Mouse (Mus musculus) cerebellum, postnatal 14 days (tissue): ENCODE measurements around the gene Clta.
A peak's percentile ranks its signal among the peaks of the same experiment; 100 is the strongest.

Experiments used
- DNase-seq, 2 experiments: peaks; one replicate each; pipeline ENCODE4 v3.0.0; 2021; ENCODE audit warnings: mixed read lengths in 2 of 2

Gene Clta

DNA sequence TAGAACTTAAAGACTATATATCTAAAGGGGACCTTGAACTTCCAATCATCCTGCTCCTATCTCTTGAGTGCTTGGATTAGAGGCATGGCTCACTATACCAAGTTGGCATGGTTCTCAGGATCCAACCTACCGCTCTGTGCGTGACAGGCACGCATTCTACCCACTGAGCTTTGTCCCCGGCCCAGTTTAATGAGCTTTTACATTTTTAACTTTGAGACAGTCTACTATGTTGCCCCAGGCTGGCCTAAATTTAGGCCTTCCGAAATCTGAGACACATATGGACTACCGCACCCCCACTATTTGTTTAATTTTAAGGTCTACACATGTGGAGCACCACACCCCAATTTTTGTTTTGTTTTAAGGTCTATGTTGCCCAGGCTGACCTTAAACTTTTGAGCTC, 23.4 kb upstream of the Clta start:
- no peak for DNase-seq

DNA sequence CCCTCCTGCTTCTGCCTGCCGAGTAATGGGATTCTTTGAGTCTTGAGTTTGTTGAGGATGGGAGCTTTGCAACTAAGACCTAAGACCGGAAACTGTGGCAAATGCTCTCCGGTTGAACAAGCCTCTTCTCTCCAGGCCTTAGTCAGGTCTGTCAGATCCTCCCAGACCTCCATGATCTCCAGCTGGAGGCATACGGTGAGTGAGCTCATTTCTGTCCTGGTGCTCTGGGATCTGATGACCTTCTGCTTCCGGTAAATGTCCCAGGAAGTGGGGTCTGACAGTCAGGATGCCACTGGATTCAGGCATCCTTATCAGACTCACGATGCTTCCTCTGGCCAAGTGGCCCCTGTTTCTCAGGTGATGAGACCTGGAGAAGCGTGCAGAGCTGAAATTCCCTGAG, 23.0 kb upstream of the Clta start:
- no peak for DNase-seq

DNA sequence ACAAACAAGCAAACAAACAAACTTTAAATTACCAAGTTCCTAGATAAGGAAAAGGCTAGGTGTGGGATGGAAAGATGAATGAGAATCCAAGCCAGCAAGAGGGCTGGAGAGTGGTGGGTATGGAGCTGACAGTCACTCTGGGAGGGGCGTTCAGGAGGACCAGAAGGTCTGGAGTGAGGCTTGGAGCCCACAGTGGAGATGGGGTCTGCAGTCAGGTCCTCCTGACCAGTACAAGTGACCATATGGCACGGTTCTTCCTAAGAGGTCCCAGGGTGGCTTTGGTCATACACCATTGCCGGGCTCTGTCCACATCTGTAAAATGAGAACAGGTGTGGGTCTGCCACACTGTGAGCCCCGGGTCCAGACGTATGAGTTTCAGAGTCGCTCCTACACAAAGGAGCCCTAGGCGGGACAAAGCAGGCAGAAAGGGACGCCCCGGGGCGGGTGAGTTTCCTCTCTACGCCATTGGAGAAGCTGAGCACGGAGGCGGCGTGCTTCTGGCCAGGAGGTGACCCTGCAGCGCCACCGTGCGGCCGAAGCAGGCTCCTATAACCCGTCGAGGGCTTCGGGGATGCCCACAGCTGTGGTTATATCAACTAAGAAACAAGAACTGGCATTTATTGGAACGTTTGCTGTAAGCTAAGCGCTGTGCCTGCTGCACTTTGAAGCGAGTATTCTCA, 22.1 kb upstream of the Clta start:
- peak; percentile 95 to 97 for DNase-seq

DNA sequence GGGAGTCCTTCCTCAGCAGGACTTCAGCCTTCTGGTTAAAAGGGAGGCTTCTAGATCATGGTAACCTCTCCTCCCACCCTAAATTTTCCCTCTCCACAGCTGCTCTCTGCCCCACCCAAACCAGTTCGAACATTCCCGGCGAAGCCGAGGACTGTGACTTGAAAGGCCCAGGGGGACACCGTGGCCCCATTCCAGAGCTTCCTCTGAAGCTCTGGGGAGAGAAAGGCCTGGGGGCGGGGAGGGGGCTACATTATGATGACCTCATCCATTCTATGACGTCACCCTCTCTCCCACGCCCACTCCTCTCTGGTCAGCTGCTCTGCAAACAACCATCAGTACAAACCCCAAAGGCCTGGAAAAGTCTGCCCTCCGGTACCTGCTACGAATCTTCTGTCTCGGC, 21.1 kb upstream of the Clta start, which contains the start of gene Ccin:
Ccin (plus strand) TSS at position 303 of the 400 bp plus-strand sequence.
- no peak for DNase-seq

DNA sequence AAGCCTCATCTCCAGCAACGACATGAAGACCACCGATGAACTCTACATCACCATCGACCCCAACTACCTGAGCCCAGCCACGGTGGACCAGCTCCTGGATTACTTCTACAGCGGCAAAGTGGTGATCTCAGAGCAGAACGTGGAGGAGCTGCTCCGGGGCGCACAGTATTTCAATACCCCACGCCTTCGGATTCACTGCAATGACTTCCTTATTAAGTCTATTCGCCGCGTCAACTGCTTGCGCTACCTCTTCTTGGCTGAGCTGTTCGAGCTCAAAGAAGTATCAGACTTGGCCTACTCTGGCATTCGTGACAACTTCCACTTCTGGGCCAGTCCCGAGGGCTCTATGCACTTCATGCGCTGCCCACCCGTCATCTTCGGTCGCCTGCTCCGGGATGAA, 20.5 kb upstream of the Clta start:
- DNase-seq: no peak

DNA sequence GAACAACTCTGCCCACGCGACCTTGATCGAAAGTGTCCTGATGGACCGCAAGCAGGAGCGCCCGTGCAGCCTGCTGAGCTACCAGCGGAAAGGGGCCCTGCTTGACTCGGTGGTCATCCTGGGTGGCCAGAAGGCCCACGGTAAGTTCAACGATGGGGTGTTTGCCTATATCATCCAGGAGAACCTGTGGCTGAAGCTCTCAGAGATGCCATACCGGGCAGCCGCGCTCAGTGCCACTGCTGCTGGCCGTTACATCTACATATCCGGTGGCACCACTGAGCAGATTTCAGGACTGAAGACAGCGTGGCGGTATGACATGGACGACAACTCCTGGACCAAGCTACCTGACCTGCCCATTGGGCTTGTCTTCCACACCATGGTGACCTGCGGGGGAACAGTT, 19.9 kb upstream of the Clta start:
- no peak for DNase-seq

DNA sequence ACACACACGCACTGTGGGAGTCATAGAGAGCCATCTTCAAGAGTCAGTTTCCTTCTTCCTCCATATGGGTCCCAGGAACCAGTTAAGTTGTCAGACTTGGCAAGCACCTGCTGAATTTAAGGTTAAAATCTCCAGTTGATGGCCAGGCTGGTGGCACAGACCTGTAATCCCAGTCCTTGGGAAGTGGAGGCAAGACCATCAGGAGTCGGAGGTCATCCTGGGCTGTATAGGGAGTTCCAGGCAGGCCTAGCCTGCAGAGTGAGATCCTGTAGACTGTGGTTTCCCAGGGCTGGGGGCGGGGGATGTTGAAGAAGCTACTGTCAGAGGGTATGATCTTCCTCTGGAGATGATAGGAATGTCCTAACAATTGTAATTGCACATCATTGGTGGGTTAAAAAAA, 15.3 kb upstream of the Clta start:
- DNase-seq: no peak

DNA sequence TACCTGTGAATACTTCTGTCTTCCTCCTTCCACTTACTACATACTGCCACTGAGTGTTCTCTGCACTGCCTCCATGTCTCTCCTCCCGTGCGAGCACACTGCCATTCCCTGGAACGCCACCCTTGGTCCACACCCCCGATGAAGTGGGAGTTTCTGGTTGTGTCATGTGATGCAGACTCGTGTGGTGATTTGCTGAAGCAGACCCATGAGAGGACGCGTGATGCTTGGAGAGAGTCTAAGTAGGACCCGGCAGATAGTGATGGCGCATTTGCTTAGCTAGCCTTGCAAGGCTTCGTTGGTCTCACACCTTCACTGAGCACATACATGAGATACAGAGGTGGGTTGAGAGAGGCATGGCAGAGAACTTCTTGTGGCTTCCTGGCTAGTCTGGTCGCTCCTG, 11.2 kb upstream of the Clta start:
- DNase-seq: no peak

DNA sequence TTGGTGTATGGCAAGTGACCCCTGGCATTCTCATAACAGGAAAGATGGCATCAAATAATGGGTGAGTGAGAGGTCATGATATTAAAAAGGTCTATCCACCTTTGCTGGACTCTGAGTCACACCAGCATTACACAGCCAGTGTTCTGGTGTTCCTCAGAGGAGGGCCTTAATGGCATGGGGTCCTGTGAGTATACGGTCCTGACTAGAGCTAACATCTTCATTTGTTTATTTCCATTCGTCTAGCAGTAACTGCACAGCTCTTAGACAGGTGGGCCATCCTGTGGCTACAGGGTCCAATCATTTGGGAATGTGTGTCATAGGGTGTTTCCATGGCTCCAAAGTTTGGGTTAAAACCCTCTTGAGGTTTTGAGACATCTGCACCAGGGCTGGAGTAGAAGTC, 9.9 kb upstream of the Clta start:
- DNase-seq: no peak

DNA sequence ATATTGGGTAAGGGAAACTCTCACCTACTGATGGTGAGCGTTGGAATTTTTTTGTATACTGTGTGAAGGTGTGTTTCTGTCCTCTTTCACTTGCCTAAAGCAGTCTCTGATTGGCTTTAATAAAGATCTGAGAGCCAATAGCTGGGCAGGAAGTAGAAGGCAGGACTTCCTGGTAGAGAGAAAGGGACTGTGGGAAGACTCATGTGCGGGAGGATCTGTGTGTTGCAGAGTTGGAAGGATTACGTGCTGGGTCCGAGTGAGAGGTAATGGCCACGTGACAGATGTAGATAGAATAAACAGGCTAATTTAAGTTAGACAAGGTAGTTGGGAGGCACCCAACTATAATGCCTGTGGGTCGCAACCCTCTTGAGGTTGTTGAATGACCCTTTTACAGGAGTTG, 630 bp upstream of the Clta start:
- no peak for DNase-seq

DNA sequence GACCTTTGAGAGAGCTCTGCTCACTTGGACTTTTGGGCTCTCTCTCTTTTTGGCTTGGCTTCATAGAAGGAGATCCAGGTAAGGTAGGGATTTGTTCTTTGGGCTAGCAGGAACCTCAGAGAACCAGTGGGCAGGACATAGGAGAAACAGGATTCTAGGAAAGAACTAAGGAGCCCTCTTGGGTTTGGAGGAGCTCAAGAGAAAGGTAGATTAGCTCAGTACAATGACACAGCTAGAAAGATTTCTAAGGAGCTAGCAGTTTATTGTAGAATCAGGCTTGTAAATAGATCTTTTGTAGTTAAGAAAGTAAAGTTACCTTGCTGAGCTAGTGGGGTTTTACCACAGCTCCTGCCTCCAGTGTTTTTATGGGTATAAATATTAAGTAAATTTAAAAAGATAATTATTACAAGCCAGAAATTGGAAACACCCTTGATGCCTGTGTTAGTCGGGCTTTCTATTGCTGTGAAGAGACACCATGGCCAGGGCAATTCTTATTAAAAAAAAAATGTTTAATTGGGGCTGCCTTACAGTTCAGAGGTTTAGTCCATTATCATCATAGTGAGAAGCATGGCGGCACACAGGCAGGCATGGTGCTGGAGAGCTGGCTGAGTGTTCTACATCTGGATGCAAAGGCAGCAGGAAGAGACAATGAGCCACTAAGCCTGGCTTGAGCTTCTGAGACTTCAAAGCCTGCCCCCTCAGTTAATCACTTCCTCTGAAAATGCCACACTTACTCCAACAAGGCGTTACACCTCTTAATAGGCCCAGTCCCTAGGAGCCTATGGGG, 564 bp downstream of the Clta start:
- no peak for DNase-seq

DNA sequence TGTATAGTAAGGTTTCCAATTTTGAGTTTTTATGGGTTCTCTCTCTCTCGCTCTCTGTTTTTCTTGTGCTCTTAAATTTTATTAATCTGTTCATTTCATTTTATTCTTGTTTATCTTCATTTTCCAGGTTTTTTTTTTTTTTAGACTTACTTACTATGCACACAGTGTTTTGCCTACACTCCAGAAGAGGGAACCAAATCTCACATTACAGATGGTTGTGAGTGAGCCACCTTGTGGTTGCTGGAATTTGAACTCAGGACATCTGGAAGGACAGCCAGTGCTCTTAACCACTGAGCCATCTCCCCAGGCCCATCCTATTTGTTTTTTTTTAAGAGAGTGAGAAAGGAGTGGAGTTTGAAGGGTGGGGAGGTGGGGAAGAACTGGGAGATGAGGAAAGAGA, 5.9 kb downstream of the Clta start:
- no peak for DNase-seq

DNA sequence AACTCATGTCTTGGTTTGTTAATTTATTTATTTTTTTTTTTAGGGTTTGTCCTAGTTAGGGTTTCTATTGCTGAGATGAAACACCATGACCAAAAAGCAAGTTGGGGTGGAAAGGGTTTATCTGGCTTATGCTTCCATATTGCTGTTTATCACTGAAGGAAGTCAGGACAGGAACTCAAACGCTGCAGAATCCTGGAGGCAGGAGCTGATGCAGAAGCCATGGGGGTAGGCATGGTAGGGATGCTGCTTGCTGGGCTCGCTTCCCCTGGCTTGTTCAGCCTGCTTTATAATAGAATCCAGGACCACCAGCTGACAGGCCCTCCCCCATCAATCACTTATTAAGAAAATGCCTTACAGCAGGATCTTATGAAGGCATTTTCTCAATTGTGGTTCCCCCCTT, 6.6 kb downstream of the Clta start:
- no peak for DNase-seq

DNA sequence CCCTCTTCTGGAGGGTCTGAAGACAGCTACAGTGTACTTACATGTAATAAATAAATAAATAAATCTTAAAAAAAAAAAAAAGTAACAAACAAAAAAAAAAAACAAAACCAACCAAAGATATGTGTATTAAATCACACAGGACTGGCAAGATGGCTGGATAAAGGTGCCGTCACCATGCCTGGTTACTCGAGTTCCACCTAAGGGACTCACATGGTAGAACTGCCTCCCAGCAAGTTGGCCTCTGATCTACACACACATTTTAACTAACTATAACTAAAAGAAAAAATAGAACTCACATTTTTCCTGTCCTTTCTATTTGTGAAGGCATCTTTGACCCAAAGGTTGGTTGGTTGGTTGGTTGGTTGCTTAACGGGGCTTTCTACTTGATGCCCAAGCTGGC, 7.5 kb downstream of the Clta start:
- DNase-seq: no peak

DNA sequence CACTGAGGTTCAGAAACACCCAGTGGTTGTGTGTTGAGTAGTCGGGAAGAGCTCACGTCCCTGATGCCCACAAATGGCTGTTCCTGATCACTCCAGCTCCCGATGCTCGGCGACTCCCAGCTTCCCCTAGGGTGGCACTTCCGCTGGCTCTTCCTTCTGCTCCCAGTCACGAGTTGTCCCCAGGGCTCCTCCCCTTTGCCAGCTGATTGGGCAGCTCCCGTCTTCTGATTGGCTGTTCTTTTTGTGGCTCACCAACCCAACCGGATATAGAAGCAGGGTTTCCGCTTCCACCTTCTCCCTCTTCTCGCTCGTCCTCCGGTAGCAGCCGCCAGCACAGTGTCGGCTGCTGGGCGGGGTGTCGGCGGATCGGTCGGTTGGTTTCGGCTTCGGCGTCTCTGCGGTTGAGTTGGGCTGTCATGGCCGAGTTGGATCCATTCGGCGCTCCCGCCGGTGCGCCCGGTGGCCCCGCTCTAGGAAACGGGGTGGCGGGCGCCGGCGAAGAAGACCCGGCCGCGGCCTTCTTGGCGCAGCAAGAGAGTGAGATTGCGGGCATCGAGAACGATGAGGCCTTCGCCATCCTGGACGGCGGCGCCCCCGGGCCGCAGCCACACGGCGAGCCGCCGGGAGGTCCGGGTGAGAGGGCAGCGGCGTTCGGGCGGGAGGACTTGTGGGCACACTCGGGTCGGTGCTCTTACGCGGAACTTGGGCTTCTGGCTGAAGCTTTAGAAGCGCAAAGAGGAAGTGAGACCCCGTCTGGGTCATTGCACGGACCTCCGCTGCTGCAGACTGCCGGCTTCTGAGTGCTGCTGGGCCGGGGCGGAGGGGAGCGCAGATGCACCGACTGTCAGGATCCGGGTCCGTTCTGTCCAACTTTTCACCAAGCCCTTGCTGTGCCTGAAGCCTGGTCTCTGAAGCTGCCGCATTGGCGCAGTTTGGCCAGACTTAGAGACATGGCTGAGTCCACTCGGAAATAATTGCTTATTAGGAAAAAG, 8.4 kb downstream of the Clta start:
- DNase-seq: peak; percentile 94 to 95

DNA sequence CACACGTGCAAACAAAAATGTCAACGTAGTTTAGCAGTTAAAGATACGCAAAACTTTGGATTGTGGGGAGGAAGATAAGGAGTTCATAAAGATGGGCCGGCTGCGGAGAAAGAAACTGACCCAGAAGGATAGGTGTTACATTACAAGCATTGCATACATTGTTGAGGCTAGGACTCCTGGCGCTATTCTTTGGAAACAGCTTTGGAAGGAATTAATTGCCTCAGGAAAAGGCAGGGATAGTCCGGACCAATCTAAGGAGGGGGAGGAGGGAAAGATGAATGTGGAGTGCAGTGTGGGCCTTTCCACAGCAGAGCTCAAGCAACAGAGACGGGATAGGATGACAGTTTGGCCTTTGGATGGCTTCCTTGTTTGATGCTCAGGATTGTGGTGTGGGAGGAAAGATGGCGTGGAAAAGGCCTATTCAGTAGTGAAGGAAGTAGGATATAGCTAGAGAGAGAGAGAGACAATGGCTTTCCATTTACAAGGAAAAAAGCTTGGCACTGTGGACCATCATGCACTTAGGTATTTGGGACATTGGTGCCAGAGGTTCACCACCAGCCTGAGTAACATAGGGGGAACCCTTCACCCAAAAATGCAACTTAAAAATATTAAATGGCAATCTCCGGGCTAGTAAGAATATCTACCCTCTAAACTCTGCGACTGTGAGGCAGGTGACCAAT, 9.3 kb downstream of the Clta start:
- no peak for DNase-seq

DNA sequence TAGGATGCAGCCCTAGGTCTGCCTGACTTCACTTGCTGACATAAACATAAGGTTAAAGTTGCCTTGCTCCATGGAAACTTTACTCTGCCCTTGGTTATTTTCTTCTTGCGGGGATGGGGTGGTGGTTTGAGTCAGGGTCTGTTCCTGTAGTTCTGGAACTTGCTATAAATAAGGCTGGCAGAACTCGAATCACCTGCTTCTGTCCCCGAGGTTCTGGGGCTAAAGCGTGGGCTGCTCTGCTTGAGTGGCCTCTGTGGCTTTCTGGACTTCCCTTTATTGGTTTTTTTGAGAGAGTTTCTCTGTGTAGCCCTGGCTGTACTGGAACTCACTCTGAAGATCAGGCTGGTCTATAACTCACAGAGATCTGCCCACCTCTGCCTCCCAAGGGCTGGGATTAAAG, 11.8 kb downstream of the Clta start:
- DNase-seq: no peak

DNA sequence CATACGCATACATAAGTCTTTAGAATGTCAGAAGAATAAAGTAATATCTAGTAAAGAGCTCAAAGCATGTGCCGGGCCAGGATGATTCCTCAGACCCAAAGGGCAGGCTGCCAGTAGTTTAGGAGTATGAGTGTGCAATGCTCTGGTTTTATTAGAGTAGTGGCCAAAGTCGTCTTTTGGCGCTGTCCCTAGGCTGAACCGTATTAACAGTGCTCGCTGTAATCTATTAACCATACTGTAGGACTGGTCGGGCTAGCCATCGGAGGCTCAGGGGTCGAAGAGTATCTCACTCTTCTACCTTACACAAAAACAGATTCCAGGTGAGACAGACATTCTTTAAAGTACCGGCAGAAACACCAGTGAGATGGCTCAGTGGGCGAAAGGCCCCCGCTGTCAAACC, 12.5 kb downstream of the Clta start:
- DNase-seq: no peak

DNA sequence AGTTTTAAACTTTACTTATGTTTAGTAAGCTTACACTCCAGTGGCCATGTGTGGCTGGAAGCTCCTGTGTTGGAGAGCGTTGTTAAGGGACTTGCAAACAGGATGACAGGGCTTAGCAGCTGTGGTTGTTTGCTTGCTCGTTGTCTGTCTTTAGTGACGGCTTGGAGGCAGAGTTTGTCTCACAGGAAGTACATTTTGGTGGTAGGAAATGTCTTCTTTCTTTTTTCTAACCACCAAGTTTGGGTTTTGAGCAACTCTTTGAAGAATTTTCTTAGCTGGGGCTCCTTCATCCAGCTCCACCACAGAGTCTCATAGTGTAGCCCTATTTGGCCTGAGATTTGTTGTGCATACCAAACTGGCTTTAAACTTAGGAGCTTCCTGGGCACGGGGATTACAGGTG, 18.1 kb downstream of the Clta start:
- DNase-seq: no peak

DNA sequence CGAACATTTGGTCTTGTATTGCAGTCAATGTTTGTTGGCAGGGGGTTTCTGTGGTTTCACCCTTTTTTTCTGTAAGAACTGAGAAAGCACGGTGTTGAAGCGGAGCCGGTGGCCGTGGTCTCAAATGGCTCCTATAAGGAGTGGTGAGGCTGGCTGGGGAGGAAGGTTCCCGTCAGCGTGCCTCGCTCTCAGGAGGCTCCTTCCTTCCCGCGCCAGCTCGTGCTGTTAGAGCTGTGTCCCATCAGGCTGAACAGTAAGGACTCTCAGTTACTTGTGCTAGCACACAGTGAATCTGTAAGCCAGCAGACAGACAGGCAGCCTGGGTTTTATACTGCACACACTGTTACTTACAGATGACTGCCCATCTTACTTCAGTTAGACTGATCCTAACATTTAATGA, 18.5 kb downstream of the Clta start:
- DNase-seq: no peak

DNA sequence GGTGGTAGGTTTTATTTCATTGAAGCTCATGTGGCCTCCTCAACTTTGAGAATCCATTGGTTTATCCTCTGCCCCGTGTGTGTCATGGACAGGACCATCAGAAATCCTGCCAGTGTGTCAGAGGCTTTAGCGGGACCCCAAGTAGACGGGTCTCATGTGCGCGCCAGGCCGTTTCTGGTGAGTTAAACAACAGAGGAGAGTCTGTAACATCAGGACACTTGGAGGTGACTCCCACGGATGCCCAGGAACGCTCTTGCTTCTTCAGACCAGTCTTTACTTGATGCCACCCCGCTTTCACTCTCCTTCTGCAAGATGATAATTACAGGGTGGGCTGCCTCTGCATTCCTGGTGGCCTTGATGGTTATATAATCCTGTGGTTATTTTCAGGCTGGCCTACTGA, 19.4 kb downstream of the Clta start:
- DNase-seq: no peak

DNA sequence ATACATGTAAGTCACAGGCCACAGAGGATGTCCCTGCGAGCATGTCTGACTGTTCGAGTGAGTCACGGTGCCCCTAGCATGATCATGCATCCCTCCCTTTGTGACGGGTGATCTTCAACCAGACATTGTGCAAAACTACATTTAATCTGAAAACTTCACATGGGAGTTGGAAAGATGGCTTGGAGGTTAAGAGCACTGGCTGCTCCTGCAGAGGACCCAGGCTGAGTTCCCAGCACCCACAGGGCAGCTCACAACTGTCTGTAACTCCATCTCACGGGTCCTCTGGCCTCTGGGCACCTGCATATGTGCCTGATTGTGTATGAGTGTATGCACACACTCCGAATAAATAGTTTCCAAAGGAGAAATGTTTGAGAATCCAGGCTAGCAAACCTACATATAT, 20.0 kb downstream of the Clta start:
- no peak for DNase-seq

DNA sequence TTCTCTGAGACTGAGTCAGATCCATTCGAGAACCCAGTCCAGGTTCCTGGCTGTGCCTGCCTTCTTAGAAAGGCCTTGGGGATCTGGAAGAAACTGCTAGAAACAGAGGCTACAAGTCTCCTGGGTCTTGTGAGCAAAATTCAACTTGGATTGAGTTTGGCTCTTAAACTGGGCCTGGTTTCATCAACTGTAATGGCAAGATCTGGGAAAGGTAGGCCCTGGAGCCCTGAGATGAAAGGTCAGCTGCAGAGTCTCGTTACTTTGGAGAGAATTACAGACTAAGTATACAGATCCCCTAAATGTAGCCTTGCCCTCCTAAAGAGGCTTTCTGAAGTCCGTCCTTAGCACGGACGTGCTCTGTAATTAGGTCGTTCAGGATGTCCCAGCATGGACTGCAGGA, 21.3 kb downstream of the Clta start:
- DNase-seq: no peak
